Mouse (Mus musculus) frontal cortex, postnatal 25 days (tissue): ENCODE measurements around the gene Lpar2.
A peak's percentile ranks its signal among the peaks of the same experiment; 100 is the strongest.

Source experiments
- DNase-seq, 2 experiments: peaks; one replicate each; pipeline ENCODE4 v3.0.0; 2022; ENCODE audit warnings: low spot score in 2 of 2

Lpar2 gene

DNA sequence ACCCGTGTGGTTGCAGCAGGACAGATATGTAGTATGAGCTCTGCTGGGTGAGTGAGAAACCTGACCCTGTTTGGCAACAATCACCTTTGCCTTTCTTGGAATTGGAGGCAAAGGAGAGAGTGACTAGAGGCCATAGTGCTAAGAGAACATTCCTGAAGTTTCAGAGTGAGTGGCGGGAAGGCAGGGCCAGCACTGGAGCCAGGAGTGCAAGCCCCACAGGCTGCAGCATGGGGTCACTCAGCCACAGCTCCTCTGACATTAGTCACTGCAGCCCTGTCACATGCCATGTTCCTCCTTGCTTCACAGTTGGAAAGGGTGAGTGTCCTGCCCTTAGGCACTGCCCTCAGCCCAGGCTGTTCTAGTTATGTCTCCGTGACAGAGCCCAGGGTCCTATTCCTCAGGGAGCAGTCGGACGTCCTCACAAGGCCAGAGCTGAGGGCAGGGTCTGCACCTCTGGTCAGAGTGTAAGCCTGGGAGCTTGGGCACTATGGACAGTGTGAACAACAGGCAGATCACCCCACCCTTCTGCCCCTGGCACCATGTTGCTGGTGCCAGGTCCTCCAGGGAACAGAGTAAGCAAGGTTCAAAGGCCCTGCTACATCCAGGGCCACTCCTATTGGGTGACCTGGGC, 45.6 kb downstream of the Lpar2 start:
- DNase-seq: no peak

DNA sequence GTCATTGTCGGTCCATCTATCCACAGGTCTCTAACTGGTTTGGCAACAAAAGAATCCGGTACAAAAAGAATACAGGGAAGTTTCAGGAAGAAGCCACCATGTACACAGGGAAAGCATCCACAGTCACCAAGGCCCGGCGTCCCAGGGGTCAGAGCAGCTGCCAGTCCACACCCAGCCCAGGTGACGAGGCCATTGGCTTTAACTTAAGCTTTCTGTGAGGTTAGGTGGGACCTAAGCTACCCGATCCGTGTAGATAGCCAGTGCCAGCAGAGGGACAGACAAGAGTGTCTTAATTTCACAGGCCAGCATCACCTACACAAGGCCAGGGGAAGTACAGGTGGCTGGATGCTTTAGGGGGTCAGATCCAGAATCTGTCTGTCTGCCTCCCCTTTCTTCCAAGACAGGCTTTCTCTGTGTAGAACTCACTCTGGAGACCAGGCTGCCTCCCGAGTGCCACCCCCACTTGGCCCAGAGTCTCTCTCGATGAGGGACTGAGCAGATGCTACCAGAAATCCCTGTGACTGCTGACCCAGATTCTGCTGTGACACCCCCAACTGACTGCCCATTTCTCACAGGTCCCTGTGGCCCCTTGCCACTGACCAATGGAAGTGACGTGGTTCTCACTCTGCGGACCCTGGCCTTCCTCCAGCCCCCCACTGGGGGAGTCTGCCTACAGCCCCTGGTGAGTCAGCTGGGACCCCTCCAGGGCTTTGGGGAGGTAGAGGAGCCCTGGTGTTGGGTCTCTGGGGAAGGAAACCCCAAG, 48.0 kb downstream of the Lpar2 start:
- DNase-seq: no peak

GRCm38 (mm10) chr8:69870907-69871306, 48.7 kb downstream of the Lpar2 start:
- DNase-seq: no peak

GRCm38 (mm10) chr8:69874155-69874554, 51.9 kb downstream of the Lpar2 start:
- DNase-seq: peak; percentile 72 to 77

GRCm38 (mm10) chr8:69874654-69875053, 52.4 kb downstream of the Lpar2 start:
- no peak for DNase-seq

GRCm38 (mm10) chr8:69876097-69876496, 53.9 kb downstream of the Lpar2 start:
- DNase-seq: no peak

- no peak for DNase-seq
These were observed 54.7 kb downstream of the Lpar2 start for GRCm38 (mm10) chr8:69876967-69877366.

GRCm38 (mm10) chr8:69877396-69877795, 55.2 kb downstream of the Lpar2 start:
- DNase-seq: no peak

DNA sequence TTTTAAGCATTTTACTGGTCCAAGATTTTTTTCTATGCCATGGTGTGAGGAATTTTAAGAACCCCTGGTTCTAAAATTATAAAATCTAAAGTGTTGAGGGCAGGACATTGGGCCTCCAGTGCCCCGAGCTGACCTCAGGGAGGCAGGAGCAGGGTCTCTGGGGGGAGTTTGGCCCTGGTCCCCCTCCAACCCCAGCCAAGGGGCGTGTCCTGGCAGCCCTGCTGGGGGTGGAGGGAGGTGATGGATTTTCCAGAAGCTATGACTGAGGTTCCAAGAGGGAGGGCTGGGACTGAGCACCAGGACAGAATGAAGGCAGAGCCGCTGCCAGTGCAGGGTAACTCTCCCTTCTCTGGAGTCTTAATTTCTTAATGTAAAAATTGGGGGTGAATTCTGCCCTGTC, 55.8 kb downstream of the Lpar2 start:
- DNase-seq: no peak

GRCm38 (mm10) chr8:69879678-69880077, 57.4 kb downstream of the Lpar2 start:
- no peak for DNase-seq
